Mouse (Mus musculus) embryonic fibroblast, embryonic 13.5 days (primary cell): ENCODE data around the gene Six6.

Experiments
- CTCF ChIP-seq: IDR thresholded peaks from 2 replicates; pipeline ENCODE4 v1.5.1; 2011; ENCODE audit warnings: mild to moderate bottlenecking, control low read depth, low read length, moderate library complexity, borderline replicate concordance; ENCODE audit not compliant: insufficient read depth
- POLR2A ChIP-seq: IDR thresholded peaks from 2 replicates; pipeline ENCODE4 v1.6.1; 2011; ENCODE audit warnings: low read depth, mild to moderate bottlenecking, control low read depth, low read length, moderate library complexity

DNA sequence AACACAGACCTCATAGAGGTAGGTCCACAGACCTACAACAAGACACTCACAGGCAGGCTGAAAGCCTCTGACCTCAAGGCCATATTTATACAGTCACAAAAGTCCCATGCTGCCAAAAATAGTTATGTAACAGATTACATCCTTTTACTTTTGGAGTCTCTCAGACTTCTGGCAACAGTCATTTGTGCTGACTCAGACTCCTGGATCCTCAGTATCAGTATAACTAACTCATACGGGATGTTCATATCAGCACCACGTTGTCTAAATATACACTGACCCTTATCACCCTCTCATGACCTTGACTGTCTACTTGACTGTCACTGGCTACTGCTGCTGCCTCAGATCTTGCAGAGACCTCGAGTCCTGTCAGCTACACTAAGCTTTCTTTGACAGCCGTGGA, 15.2 kb downstream of the Six6 start:
- no peak for TF ChIP-seq CTCF
- TF ChIP-seq POLR2A: no peak
